Mouse (Mus musculus) gastrocnemius, adult 8-10 months (tissue): Measurements from ENCODE around the gene Kif26a. TPM values are rescaled to one million over a fixed set of nuclear protein-coding genes. Genes with fewer than 3 reads are reported as not detected.

ENCODE experiments used
- DNase-seq, 2 experiments: peaks; one replicate each; pipeline ENCODE4 v3.0.0; 2022; ENCODE audit warnings: low spot score in 2 of 2
- total RNA-seq, 4 experiments: library from RNA; stranded (reverse); gene quantifications; 2 replicates each; pipeline ENCODE4 v1.2.4; 2022

Gene Kif26a
- total RNA-seq, 4 experiments from 2014 or later, result 3.4 to 4.5 (median 3.5) TPM

- DNase-seq, result peak in 1 of 2 experiments; percentile 28
These were observed 15.7 kb upstream of the Kif26a start for GRCm38 (mm10) chr12:112130161-112130860.

- no peak for DNase-seq
These were observed 15.1 kb upstream of the Kif26a start for GRCm38 (mm10) chr12:112130957-112131356.

- peak in 1 of 2 experiments; percentile 36 for DNase-seq
These were observed 5.8 kb upstream of the Kif26a start for GRCm38 (mm10) chr12:112140231-112140630.

- no peak for DNase-seq
These were observed 5.3 kb upstream of the Kif26a start for GRCm38 (mm10) chr12:112140745-112141144.

GRCm38 (mm10) chr12:112141300-112141699 is 4.7 kb upstream of the Kif26a start:
- DNase-seq, result no peak

- DNase-seq, result no peak
These were observed 2.7 kb upstream of the Kif26a start for GRCm38 (mm10) chr12:112143116-112143832.

GRCm38 (mm10) chr12:112143833-112144201 is 2.2 kb upstream of the Kif26a start:
- DNase-seq, result no peak

GRCm38 (mm10) chr12:112144377-112145115 is 1.5 kb upstream of the Kif26a start:
- DNase-seq, result no peak

- peak; percentile 54 to 71 for DNase-seq
These were observed 665 bp upstream of the Kif26a start for GRCm38 (mm10) chr12:112145211-112145874.

- DNase-seq, result no peak
These were observed 1.4 kb downstream of the Kif26a start for GRCm38 (mm10) chr12:112147365-112147764.

GRCm38 (mm10) chr12:112150011-112150410 is 4.0 kb downstream of the Kif26a start:
- no peak for DNase-seq

GRCm38 (mm10) chr12:112151244-112151979 is 5.4 kb downstream of the Kif26a start:
- no peak for DNase-seq

- DNase-seq, result no peak
These were observed 6.0 kb downstream of the Kif26a start for GRCm38 (mm10) chr12:112151980-112152362.

GRCm38 (mm10) chr12:112153597-112153996 is 7.6 kb downstream of the Kif26a start:
- no peak for DNase-seq

GRCm38 (mm10) chr12:112154476-112154875 is 8.5 kb downstream of the Kif26a start:
- no peak for DNase-seq

- DNase-seq, result no peak
These were observed 9.4 kb downstream of the Kif26a start for GRCm38 (mm10) chr12:112155218-112156051.

GRCm38 (mm10) chr12:112156804-112157203 is 10.8 kb downstream of the Kif26a start:
- DNase-seq, result no peak

GRCm38 (mm10) chr12:112158246-112158645 is 12.2 kb downstream of the Kif26a start:
- DNase-seq, result no peak

- DNase-seq, result no peak
These were observed 12.8 kb downstream of the Kif26a start for GRCm38 (mm10) chr12:112158784-112159183.
